Mouse (Mus musculus) heart, adult 2 months (tissue): ENCODE measurements around the gene Rph3al. TPM values are rescaled to one million over a fixed set of nuclear protein-coding genes. Genes with fewer than 3 reads are reported as not detected.
A peak's percentile ranks its signal among the peaks of the same experiment; 100 is the strongest.

Source experiments
- DNase-seq, 2 experiments: peaks; one replicate each; pipeline ENCODE4 v3.0.0; 2021
- H3K27ac ChIP-seq: fragments of 200-600 bp; 2 replicates; pipeline ENCODE4 v1.8.1; 2022
- H3K27me3 ChIP-seq: fragments of 200-500 bp; 2 replicates; pipeline ENCODE4 v1.6.1; 2012; ENCODE audit warnings: mild to moderate bottlenecking, low read length, inconsistent platforms, mixed read lengths; ENCODE audit not compliant: control insufficient read depth, insufficient read depth
- H3K36me3 ChIP-seq: fragments of 200-500 bp; 2 replicates; pipeline ENCODE4 v1.6.1; 2012; ENCODE audit warnings: low read length, inconsistent platforms; ENCODE audit not compliant: control insufficient read depth, insufficient read depth
- H3K4me1 ChIP-seq: fragments of 200-500 bp; 2 replicates; pipeline ENCODE4 v1.6.1; 2011; ENCODE audit warnings: low read length; ENCODE audit not compliant: control insufficient read depth, insufficient read depth
- H3K4me3 ChIP-seq: fragments of 200-600 bp; 2 replicates; pipeline ENCODE4 v1.8.1; 2022
- H3K79me2 ChIP-seq: fragments of 200-500 bp; replicated peaks from 2 replicates; pipeline ENCODE4 v1.6.1; 2012; ENCODE audit warnings: mild to moderate bottlenecking, inconsistent platforms, low read length, moderate library complexity, mixed read lengths; ENCODE audit not compliant: control insufficient read depth, insufficient read depth
- H3K9ac ChIP-seq: fragments of 200-500 bp; 2 replicates; pipeline ENCODE4 v1.6.1; 2012; ENCODE audit warnings: low read depth, mild to moderate bottlenecking, control low read depth, inconsistent platforms, low read length, mixed read lengths
- CTCF ChIP-seq: fragments of 200-600 bp; IDR thresholded peaks from 2 replicates; pipeline ENCODE4 v1.8.1; 2022; ENCODE audit warnings: antibody characterized with exemption, mild to moderate bottlenecking, moderate library complexity
- EP300 ChIP-seq: fragments of 200-500 bp; IDR thresholded peaks from 2 replicates; pipeline ENCODE4 v1.6.1; 2011; ENCODE audit warnings: low read depth, low read length, control low read depth; ENCODE audit not compliant: insufficient read depth
- POLR2A ChIP-seq: fragments of 200-500 bp; IDR thresholded peaks from 2 replicates; pipeline ENCODE4 v1.6.1; 2011; ENCODE audit warnings: mild to moderate bottlenecking, low read depth, low read length, control low read depth; ENCODE audit not compliant: insufficient read depth
- WGBS: fragments of 180-500 bp; shearing (Covaris S2); methylation state at CpG from one replicate; pipeline ENCODE4 v1.1.7; 2018; 5-methylcytosine and 5-hydroxymethylcytosine counted together
- intact Hi-C: fragments of 180-260 bp; cut with DNase I; formaldehyde crosslinking; loops from one replicate; pipeline ENCODE4 v1.15.1; 2025
- polyA plus RNA-seq: library from polyadenylated mRNA; depleted of rRNA; stranded (reverse); fragments of >200 nt; gene quantifications from 2 replicates; pipeline ENCODE4 v1.2.3, GENCODE M21; 2012; rRNA removed
- total RNA-seq, 2 experiments: library from RNA; stranded (reverse); gene quantifications; 2 replicates each; pipeline ENCODE4 v1.2.3; 2021

Gene Rph3al
- total and polyA plus RNA-seq, 3 experiments = 5.9 to 11.7 (median 11.1) TPM

- no peak overlapping the region for H3K27ac ChIP-seq
- no peaks in the 10 kb centered on the region for H3K79me2 ChIP-seq
- DNase-seq = no peak
- H3K9ac ChIP-seq = no peak overlapping the region
- intact Hi-C loops = loop anchor here (5.0 kb wide), 1 partner anchor 129 kb away; no protein-coding TSS in a partner anchor
- H3K36me3 ChIP-seq = no peaks in the 10 kb centered on the region
- 66% methylated on average over 5 of the region's 5 CpGs for WGBS
- TF ChIP-seq POLR2A = no peak
- no peak for TF ChIP-seq EP300
- no peak for TF ChIP-seq CTCF
- no peaks in the 10 kb centered on the region; the same call in 1 of the 2 replicates for H3K4me1 ChIP-seq
- no peaks in the 10 kb centered on the region for H3K27me3 ChIP-seq
- H3K4me3 ChIP-seq = no peak overlapping the region
These were observed 154.4 kb downstream of the Rph3al start for GRCm38 (mm10) chr11:75783799-75784198.

GRCm38 (mm10) chr11:75781919-75782318 lies 156.3 kb downstream of the Rph3al start:
- no peak overlapping the region for H3K27ac ChIP-seq
- TF ChIP-seq POLR2A (no peak), EP300 (peak; percentile 83), CTCF (peak; percentile 85)
- 22% methylated on average over 6 of the region's 6 CpGs for WGBS
- intact Hi-C loops = loop anchor here (1.0 to 5.0 kb wide), 3 partner anchors 130 to 385 kb away; no protein-coding TSS in a partner anchor
- no peak overlapping the region for H3K4me3 ChIP-seq
- no peaks in the 10 kb centered on the region for H3K36me3 ChIP-seq
- no peaks in the 10 kb centered on the region; the same call in 1 of the 2 replicates for H3K4me1 ChIP-seq
- no peaks in the 10 kb centered on the region for H3K79me2 ChIP-seq
- peak; percentile 59 to 72 for DNase-seq
- no peak overlapping the region for H3K9ac ChIP-seq
- no peaks in the 10 kb centered on the region for H3K27me3 ChIP-seq

Other genes starting within 250 kb of the Rph3al start
- 100 to 1,000 TPM; 503 to 554 TPM for gene Ywhae, start 205.6 kb downstream of the Rph3al start, total RNA-seq
- 206 and 352 TPM in 2 replicates for gene Ywhae, start 205.6 kb downstream of the Rph3al start, polyA plus RNA-seq
- gene Doc2b, start 142.4 kb downstream of the Rph3al start, total RNA-seq = under 1 TPM; 0.52 to 0.61 TPM
- 0.14 and 0.41 TPM in 2 replicates for gene Doc2b, start 142.4 kb downstream of the Rph3al start, polyA plus RNA-seq
- gene 1700016K19Rik, start 61.5 kb upstream of the Rph3al start, total RNA-seq = not detected
- gene 1700016K19Rik, start 61.5 kb upstream of the Rph3al start, polyA plus RNA-seq = 1.3 TPM in 1 of 2 replicates, not detected in the other
- gene Rflnb, start 89.4 kb upstream of the Rph3al start, total RNA-seq = 10 to 100 TPM; 30.7 to 36.7 TPM
- gene Rflnb, start 89.4 kb upstream of the Rph3al start, polyA plus RNA-seq = 18.5 and 34.4 TPM in 2 replicates
- gene Vps53, start 241.2 kb upstream of the Rph3al start, total RNA-seq = 10 to 100 TPM; 24.3 to 25.1 TPM
- gene Vps53, start 241.2 kb upstream of the Rph3al start, polyA plus RNA-seq = 16.4 and 20.5 TPM in 2 replicates
- gene Fam57a, start 241.2 kb upstream of the Rph3al start, total RNA-seq = 1 to 10 TPM; 2.0 to 3.0 TPM
- 4.2 and 5.4 TPM in 2 replicates for gene Fam57a, start 241.2 kb upstream of the Rph3al start, polyA plus RNA-seq